ENCODE assay signal across 11 mouse cellular contexts in genomic region chr6:111584851-111585250, GRCm38 (mm10).
A peak's percentile ranks its signal among the peaks of the same experiment; 100 is the strongest.
DNase-seq lines count a peak whose midpoint lies in the region; TF ChIP-seq lines count a peak whose summit lies in the region.
"Had no signal": no experiment of that assay in that cellular context is flagged by ENCODE, and none has a peak within 500 bp of the region (broad histone marks: within the 10 kb centered on the region; RNA-seq: fewer than 3 reads in every experiment).

No protein-coding gene starts in this region.

- no peak for DNase-seq in testis, postnatal 10 days (ENCODE audit: low spot score)
- peak; percentile 36 to 48 for DNase-seq in heart, adult 9 months (ENCODE audit: low spot score in 2 of 2)
- DNase-seq in lung, adult 2 months: peak; percentile 18
- peak; percentile 12 for DNase-seq in testis, postnatal 14 days (ENCODE audit: low spot score)
- DNase-seq in embryo, embryonic 10 days (ENCODE audit: low spot score): no peak
- no peak for DNase-seq in adrenal gland, adult 2 months
- DNase-seq in cerebellum, adult 18-20 months: no peak
- DNase-seq: cerebellum, postnatal 10 days; right cerebral cortex, adult 18-20 months had no signal

- no peaks in the 10 kb centered on the region for H3K36me3 ChIP-seq in testis, adult 2 months (ENCODE audit: control insufficient read depth, insufficient read depth, low read length)
- H3K36me3 ChIP-seq: hindbrain, embryonic 15.5 days had no signal

- WGBS in lung, adult 2 months: 33% methylated on average over 2 of the region's 2 CpGs

- peak overlapping the region; percentile 59 for H3K4me3 ChIP-seq in testis, adult 2 months (ENCODE audit: control insufficient read depth, low read depth, low read length)
- H3K4me3 ChIP-seq in lung, adult 2 months (replicated peaks; ENCODE audit: extremely low read depth, low read depth, low read length): no peak overlapping the region
- H3K4me3 ChIP-seq: hindbrain, embryonic 15.5 days had no signal

- no peak overlapping the region for H3K27ac ChIP-seq in testis, adult 2 months (ENCODE audit: control insufficient read depth, insufficient read depth, low read depth, low read length)
- H3K27ac ChIP-seq: hindbrain, embryonic 15.5 days had no signal

- no peaks in the 10 kb centered on the region for H3K4me1 ChIP-seq in testis, adult 2 months (ENCODE audit: control insufficient read depth, insufficient read depth, low read length)
- H3K4me1 ChIP-seq in lung, adult 2 months (ENCODE audit: control insufficient read depth, insufficient read depth, low read length): no peaks in the 10 kb centered on the region
- H3K4me1 ChIP-seq: hindbrain, embryonic 15.5 days had no signal

- no peak for TF ChIP-seq POLR2A in testis, adult 2 months (IDR thresholded peaks at IDR 0.05; ENCODE audit: control insufficient read depth, low read depth, low read length)
- no peak for TF ChIP-seq POLR2A in lung, adult 2 months (IDR thresholded peaks at IDR 0.05; ENCODE audit: borderline replicate concordance, extremely low read depth, low read depth, low read length)

- TF ChIP-seq CTCF in testis, adult 2 months (IDR thresholded peaks at IDR 0.05; ENCODE audit: control insufficient read depth, insufficient read depth, insufficient replicate concordance, low read depth, low read length): no peak
- no peak for TF ChIP-seq CTCF in lung, adult 2 months (IDR thresholded peaks at IDR 0.05; ENCODE audit: insufficient read depth, low read length)

- H3K27me3 ChIP-seq in testis, adult 2 months (ENCODE audit: control insufficient read depth, insufficient read depth, low read length): no peaks in the 10 kb centered on the region
- H3K27me3 ChIP-seq: hindbrain, embryonic 15.5 days had no signal

Comparison
In these comparisons a context has a peak if more than half of its experiments do, and no peak if none do; other contexts are left out.
1. DNase-seq: peak in heart, adult 9 months (2 of 2), lung, adult 2 months (single experiment) and testis, postnatal 14 days (single experiment); none in testis, postnatal 10 days (single experiment), embryo, embryonic 10 days (single experiment), adrenal gland, adult 2 months (single experiment) and cerebellum, adult 18-20 months (0 of 2).